Comparison of ENCODE assay signal across 1 mouse cellular context in the genomic region with DNA sequence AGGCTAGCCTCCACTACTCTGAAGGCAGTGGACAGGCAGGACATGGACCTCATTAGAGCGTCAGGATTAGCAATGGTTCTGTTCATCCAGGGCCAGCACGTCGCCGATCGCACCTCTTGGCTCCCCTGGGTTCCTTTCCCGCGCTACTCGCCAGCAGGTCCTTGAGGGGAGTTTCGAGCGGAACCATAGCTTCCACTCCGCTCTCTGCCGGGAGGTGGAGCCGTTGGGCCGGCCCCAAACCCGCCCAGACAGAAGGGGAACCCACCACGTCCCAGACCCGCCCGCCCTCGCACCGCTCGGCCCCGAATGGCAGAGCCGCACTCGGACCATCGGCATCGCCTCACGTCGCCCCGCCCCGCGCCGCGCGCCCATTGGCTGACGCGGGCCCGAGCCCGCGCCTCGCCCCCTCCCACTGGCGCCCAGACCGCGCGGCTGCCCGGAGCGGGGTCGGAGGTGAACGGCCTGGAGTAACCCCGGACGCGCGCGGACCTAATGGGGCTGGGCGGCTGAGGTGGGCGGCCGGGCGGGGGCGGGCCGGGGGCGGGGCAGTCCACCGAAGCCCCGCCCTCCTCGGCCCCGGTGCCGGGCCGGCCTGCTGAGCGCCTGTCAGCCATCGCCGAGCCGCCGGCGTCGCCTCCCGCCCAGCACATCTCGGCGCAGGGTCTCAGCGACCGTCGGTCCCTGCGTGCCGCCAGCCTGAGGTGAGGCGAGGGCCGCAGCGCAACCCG.
TF ChIP-seq lines count a peak whose summit lies in the region.

No protein-coding gene starts in this region.

TF ChIP-seq in MEL, 35 proteins besides CTCF, POLR2A, EP300 and RAD21 (continued from another document):
- no peak for TF ChIP-seq ZMIZ1 (IDR thresholded peaks at IDR 0.05; ENCODE audit: low read depth, low read length)
- TF ChIP-seq TCF12 (IDR thresholded peaks at IDR 0.05; ENCODE audit: low read depth, low read length), result peak; percentile 53; the same call in 1 of the 2 replicates
- no peak for TF ChIP-seq TAL1 (IDR thresholded peaks at IDR 0.05; ENCODE audit: low read length)
- TF ChIP-seq ZNF384 (IDR thresholded peaks at IDR 0.05; ENCODE audit: low read depth, low read length), result no peak
- TF ChIP-seq MYC (IDR thresholded peaks at IDR 0.05; ENCODE audit: low read depth, low read length), result no peak
- TF ChIP-seq MAZ (IDR thresholded peaks at IDR 0.05; ENCODE audit: low read depth, low read length), result peak; percentile 72; the same call in 1 of the 2 replicates
- TF ChIP-seq MEF2A (IDR thresholded peaks at IDR 0.05; ENCODE audit: extremely low read depth, insufficient replicate concordance, low read depth, low read length, poor library complexity, severe bottlenecking), result no peak
- TF ChIP-seq KAT2A (conservative IDR thresholded peaks at IDR 0.05; ENCODE audit: low read depth, low read length), result no peak
- no peak for TF ChIP-seq TBP (IDR thresholded peaks at IDR 0.05; ENCODE audit: low read depth, low read length)
- TF ChIP-seq RCOR1 (IDR thresholded peaks at IDR 0.05; ENCODE audit: low read depth, low read length), result no peak
- peak; percentile 19; the same call in 1 of the 2 replicates for TF ChIP-seq MXI1 (IDR thresholded peaks at IDR 0.05; ENCODE audit: low read depth, low read length)
- no peak for TF ChIP-seq MYB (IDR thresholded peaks at IDR 0.05; ENCODE audit: low read depth, low read length)
- no peak for TF ChIP-seq NRF1 (IDR thresholded peaks at IDR 0.05; ENCODE audit: insufficient read depth, low read depth, low read length, poor library complexity, severe bottlenecking)
- TF ChIP-seq ZKSCAN1 (IDR thresholded peaks at IDR 0.05; ENCODE audit: low read depth, low read length), result no peak
- no peak for TF ChIP-seq GABPA (IDR thresholded peaks at IDR 0.05; ENCODE audit: low read depth, low read length)
- no peak for TF ChIP-seq POLR2AphosphoS2 (IDR thresholded peaks at IDR 0.05; ENCODE audit: low read length)
- no peak for TF ChIP-seq USF2 (IDR thresholded peaks at IDR 0.05; ENCODE audit: borderline replicate concordance in 1 of 2, insufficient read depth in 1 of 2, low read depth in 1 of 2, low read length in 2 of 2)
- TF ChIP-seq JUND (IDR thresholded peaks at IDR 0.05; ENCODE audit: low read depth, low read length), result no peak
- TF ChIP-seq ETS1 (IDR thresholded peaks at IDR 0.05; ENCODE audit: low read depth, low read length), result no peak
- no peak; the same call in 1 of the 2 replicates for TF ChIP-seq SIN3A (IDR thresholded peaks at IDR 0.05; ENCODE audit: low read length)
- no peak for TF ChIP-seq GATA1 (IDR thresholded peaks at IDR 0.05; ENCODE audit: low read depth, low read length)
- 0 out of 2 replicates have a peak, but pooled peaks have one; percentile 6 for TF ChIP-seq ELF1 (IDR thresholded peaks at IDR 0.05; ENCODE audit: low read depth, low read length)
- TF ChIP-seq NELFE (IDR thresholded peaks at IDR 0.05; ENCODE audit: low read depth, low read length), result peak; percentile 46
- no peak for TF ChIP-seq CHD2 (IDR thresholded peaks at IDR 0.05; ENCODE audit: low read length)
- TF ChIP-seq ZC3H11A (IDR thresholded peaks at IDR 0.05; ENCODE audit: low read depth, low read length), result no peak
